Mouse (Mus musculus): Measurements from ENCODE around the gene Kbtbd6. TPM values are rescaled to one million over a fixed set of nuclear protein-coding genes. Genes with fewer than 3 reads are reported as not detected.
"Not testable (repeated sequence)": the region's sequence is repeated elsewhere in the genome, so short reads cannot be mapped to it uniquely, and the experiment has no call there.

Kbtbd6 gene
- 6.8 and 9.7 TPM in 2 replicates for polyA plus RNA-seq (2012; rRNA removed)

DNA sequence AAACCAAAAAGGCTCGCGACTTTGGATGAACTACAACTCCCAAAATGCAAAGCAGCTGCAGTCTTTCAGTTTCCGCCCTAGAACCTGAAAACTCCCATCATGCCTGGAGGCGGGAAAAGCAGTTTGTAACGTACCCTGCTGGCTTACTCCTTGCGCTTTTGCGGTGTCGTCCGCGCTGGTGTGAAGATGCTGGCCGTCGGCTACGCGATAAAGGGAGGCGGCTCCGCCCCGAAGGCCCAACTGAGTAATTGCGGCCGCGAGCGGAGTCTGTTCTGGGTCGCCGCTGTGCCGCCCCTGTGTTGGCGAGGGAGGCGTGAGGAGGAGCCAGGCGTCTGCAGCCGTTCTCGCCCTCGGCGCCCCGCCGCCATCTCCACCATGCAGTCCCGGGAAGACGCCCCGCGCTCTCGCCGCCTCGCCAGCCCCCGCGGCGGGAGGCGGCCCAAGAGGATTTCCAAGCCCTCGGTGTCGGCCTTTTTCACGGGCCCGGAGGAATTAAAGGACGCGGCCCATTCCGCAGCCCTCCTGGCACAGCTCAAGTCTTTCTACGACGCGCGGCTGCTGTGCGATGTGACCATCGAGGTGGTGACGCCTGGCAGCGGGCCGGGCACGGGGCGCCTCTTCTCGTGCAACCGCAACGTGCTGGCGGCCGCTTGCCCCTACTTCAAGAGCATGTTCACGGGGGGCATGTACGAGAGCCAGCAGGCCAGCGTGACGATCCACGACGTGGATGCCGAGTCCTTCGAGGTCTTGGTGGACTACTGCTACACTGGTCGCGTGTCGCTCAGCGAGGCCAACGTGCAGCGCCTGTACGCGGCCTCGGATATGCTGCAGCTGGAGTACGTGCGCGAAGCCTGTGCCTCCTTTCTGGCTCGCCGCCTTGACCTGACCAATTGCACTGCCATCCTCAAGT, at the start of gene Kbtbd6:
Gene Kbtbd6, plus strand, starts transcription at position 155 of the 910 bp plus-strand sequence.
- H3K27ac ChIP-seq (ENCODE audit: control insufficient read depth, insufficient read depth, low read length); H3K36me3 ChIP-seq (ENCODE audit: control insufficient read depth, insufficient read depth, low read length); H3K27me3 ChIP-seq (ENCODE audit: control insufficient read depth, insufficient read depth, low read length); H3K4me1 ChIP-seq (replicated peaks; ENCODE audit: control insufficient read depth, insufficient read depth, low read length): not testable (repeated sequence)
- peak; percentile 41; the same call in 1 of the 2 replicates for TF ChIP-seq CTCF (IDR thresholded peaks at IDR 0.05; ENCODE audit: borderline replicate concordance, control insufficient read depth, extremely low read depth, insufficient read depth, low read length, poor library complexity)
- H3K4me3 ChIP-seq (ENCODE audit: control insufficient read depth, insufficient read depth, low read length) = peak within 1 kb of the TSS; percentile 68
- DNase-seq = peak; percentile 79
- WGBS = 27% methylated on average over 51 of the region's 89 CpGs

DNA sequence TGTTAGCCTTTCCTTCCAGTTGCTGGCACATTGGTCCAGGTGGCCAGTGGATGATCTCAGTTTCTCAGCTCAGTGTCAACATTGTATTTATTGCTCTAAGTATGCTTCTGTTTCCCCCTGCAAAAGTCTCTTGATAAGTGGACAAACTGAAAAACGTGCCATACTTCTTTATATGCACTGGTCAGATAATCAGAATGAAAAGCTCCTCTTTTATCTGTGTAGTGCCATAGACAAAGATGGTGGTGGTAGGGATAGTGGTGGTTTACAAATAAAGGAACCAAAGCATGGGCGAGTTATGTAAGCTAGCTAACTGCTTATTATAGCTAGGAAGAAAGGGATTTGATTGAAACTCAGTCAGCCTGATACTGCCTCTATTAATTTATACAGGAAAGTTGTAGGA, 44.0 kb upstream of the Kbtbd6 start:
- H3K27ac ChIP-seq (ENCODE audit: control insufficient read depth, insufficient read depth, low read length) = no peak overlapping the region
- TF ChIP-seq CTCF (IDR thresholded peaks at IDR 0.05; ENCODE audit: borderline replicate concordance, control insufficient read depth, extremely low read depth, insufficient read depth, low read length, poor library complexity) (no peak), POLR2A (IDR thresholded peaks at IDR 0.05; ENCODE audit: control insufficient read depth, extremely low read depth, insufficient read depth, low read length, poor library complexity) (no peak)
- 98% methylated on average over 2 of the region's 2 CpGs for WGBS
- H3K4me3 ChIP-seq (ENCODE audit: control insufficient read depth, insufficient read depth, low read length) = no peak overlapping the region
- H3K36me3 ChIP-seq (ENCODE audit: control insufficient read depth, insufficient read depth, low read length) = no peaks in the 10 kb centered on the region
- no peak for DNase-seq
- H3K27me3 ChIP-seq (ENCODE audit: control insufficient read depth, insufficient read depth, low read length) = no peaks in the 10 kb centered on the region
- no peaks in the 10 kb centered on the region for H3K4me1 ChIP-seq (replicated peaks; ENCODE audit: control insufficient read depth, insufficient read depth, low read length)

DNA sequence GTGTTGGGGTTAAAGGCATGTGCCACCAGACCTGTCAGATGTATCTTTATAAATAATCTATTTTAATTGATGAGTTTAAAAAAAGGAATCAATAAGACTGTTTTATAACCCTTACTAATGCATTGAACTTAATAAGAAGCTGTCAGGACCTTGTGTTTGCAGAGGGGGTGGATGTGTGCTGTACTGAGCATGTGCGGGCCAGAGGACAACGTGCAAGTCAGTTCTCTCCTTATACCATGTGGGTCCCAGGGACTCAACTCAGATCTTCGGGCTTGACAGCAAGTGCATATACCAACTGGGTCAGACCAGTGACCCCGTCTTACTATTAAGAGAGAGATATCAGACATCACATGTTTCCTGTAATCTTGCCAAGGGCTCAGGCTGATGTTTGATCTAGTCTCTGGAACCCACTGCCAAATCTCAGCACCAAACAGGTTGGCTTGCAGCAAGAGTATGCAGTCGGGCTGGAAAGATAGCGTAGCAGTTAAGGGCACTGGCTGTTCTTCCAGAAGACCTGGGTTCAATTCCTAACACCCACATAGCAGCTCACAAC, 42.3 kb upstream of the Kbtbd6 start:
- TF ChIP-seq CTCF (IDR thresholded peaks at IDR 0.05; ENCODE audit: borderline replicate concordance, control insufficient read depth, extremely low read depth, insufficient read depth, low read length, poor library complexity) (no peak), POLR2A (IDR thresholded peaks at IDR 0.05; ENCODE audit: control insufficient read depth, extremely low read depth, insufficient read depth, low read length, poor library complexity) (no peak)
- DNase-seq = no peak
- Histone ChIP-seq H3K36me3 (ENCODE audit: control insufficient read depth, insufficient read depth, low read length) (no peaks in the 10 kb centered on the region), H3K27ac (ENCODE audit: control insufficient read depth, insufficient read depth, low read length) (no peak overlapping the region), H3K4me3 (ENCODE audit: control insufficient read depth, insufficient read depth, low read length) (no peak overlapping the region), H3K4me1 (replicated peaks; ENCODE audit: control insufficient read depth, insufficient read depth, low read length) (no peaks in the 10 kb centered on the region), H3K27me3 (ENCODE audit: control insufficient read depth, insufficient read depth, low read length) (no peaks in the 10 kb centered on the region)
- WGBS = 94% methylated on average over 6 of the region's 6 CpGs

DNA sequence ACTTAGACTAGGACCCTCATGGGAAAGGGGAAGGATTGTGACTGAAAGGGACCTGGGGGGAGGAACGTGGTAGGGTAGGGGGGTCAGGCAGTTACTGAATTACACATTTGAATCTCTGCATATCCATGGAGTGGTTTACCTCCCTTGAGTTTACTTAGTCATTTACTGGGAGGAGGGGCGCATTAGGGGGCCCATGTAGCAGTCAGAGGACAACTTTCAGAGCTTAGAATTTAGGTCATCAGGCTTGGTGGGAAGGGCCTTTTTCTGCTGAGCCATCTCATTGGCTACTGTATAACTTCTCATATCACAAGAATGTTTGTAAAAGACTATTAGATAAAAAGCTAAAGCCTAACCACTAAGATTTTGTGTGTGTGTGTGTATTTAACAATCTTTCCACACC, 41.0 kb upstream of the Kbtbd6 start:
- WGBS = 96% methylated on average over 2 of the region's 2 CpGs
- no peak overlapping the region for H3K4me3 ChIP-seq (ENCODE audit: control insufficient read depth, insufficient read depth, low read length)
- H3K27ac ChIP-seq (ENCODE audit: control insufficient read depth, insufficient read depth, low read length) = no peak overlapping the region
- no peak for DNase-seq
- TF ChIP-seq POLR2A (IDR thresholded peaks at IDR 0.05; ENCODE audit: control insufficient read depth, extremely low read depth, insufficient read depth, low read length, poor library complexity) (no peak), CTCF (IDR thresholded peaks at IDR 0.05; ENCODE audit: borderline replicate concordance, control insufficient read depth, extremely low read depth, insufficient read depth, low read length, poor library complexity) (no peak)
- H3K36me3 ChIP-seq (ENCODE audit: control insufficient read depth, insufficient read depth, low read length) = no peaks in the 10 kb centered on the region
- H3K4me1 ChIP-seq (replicated peaks; ENCODE audit: control insufficient read depth, insufficient read depth, low read length) = no peaks in the 10 kb centered on the region
- no peaks in the 10 kb centered on the region for H3K27me3 ChIP-seq (ENCODE audit: control insufficient read depth, insufficient read depth, low read length)

DNA sequence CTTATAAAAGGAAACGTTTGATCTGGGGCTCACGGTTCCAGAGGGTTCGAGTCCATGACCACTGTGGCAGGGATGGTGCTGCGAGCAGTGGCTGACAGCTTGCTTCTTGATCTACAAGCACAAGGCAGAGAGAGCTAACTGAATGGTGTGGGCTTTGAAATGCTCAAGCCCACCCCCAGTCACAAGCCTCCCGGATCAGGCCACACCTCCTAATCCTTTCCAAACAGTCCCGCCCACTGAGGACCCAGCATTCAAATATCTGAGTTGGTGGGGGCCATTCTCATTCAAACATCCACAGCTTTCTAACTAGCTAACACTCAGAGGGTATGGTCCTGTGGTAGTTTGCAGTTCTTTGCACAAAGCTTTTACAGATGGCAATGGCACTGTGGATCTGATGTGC, 38.5 kb upstream of the Kbtbd6 start:
- WGBS = 97% methylated on average over 6 of the region's 6 CpGs
- no peaks in the 10 kb centered on the region for H3K27me3 ChIP-seq (ENCODE audit: control insufficient read depth, insufficient read depth, low read length)
- TF ChIP-seq CTCF (IDR thresholded peaks at IDR 0.05; ENCODE audit: borderline replicate concordance, control insufficient read depth, extremely low read depth, insufficient read depth, low read length, poor library complexity) (no peak), POLR2A (IDR thresholded peaks at IDR 0.05; ENCODE audit: control insufficient read depth, extremely low read depth, insufficient read depth, low read length, poor library complexity) (no peak)
- no peaks in the 10 kb centered on the region; the same call in 1 of the 2 replicates for H3K36me3 ChIP-seq (ENCODE audit: control insufficient read depth, insufficient read depth, low read length)
- H3K27ac ChIP-seq (ENCODE audit: control insufficient read depth, insufficient read depth, low read length) = no peak overlapping the region
- DNase-seq = no peak
- no peak overlapping the region for H3K4me3 ChIP-seq (ENCODE audit: control insufficient read depth, insufficient read depth, low read length)
- H3K4me1 ChIP-seq (replicated peaks; ENCODE audit: control insufficient read depth, insufficient read depth, low read length) = no peaks in the 10 kb centered on the region

DNA sequence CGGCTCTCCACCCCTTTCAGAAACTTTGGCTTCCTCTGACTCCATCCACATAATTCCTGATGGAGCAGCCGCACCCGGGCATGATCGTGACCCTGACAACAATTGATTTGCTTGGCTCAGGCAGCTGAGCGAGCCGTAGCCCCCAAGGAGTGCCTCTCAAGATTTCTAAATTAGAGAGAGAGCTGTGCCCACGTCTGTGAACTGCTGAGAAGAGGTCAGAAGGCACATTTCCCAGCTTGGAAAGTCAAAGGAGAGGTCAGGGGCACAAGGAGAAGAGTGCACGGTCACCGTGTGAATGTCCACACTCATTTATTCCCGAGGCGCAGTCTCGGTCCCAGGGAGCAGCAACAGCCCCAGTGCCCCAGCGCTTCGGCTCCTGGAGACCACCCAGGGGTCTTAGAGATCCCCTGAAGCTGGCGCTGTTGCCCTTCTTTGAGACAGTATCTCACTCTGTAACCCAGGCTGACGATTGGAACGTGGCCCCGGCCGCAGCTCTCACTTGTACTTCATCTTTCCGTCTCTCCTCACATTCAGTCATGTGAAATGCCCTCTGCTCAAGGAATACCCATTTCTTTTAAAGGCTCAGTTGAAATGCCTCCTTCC, 31.5 kb upstream of the Kbtbd6 start:
- 95% methylated on average over 20 of the region's 20 CpGs for WGBS
- TF ChIP-seq POLR2A (IDR thresholded peaks at IDR 0.05; ENCODE audit: control insufficient read depth, extremely low read depth, insufficient read depth, low read length, poor library complexity) (no peak), CTCF (IDR thresholded peaks at IDR 0.05; ENCODE audit: borderline replicate concordance, control insufficient read depth, extremely low read depth, insufficient read depth, low read length, poor library complexity) (no peak)
- H3K4me1 ChIP-seq (replicated peaks; ENCODE audit: control insufficient read depth, insufficient read depth, low read length) = no peaks in the 10 kb centered on the region
- H3K4me3 ChIP-seq (ENCODE audit: control insufficient read depth, insufficient read depth, low read length) = no peak overlapping the region
- H3K36me3 ChIP-seq (ENCODE audit: control insufficient read depth, insufficient read depth, low read length) = no peaks in the 10 kb centered on the region; the same call in 1 of the 2 replicates
- DNase-seq = no peak
- H3K27me3 ChIP-seq (ENCODE audit: control insufficient read depth, insufficient read depth, low read length) = no peaks in the 10 kb centered on the region
- no peak overlapping the region for H3K27ac ChIP-seq (ENCODE audit: control insufficient read depth, insufficient read depth, low read length)

Measured in thymus, adult 2 months (tissue).